Mouse (Mus musculus) thymus, postnatal 14 days (tissue): ENCODE measurements around the gene Astn2.

Experiments
- DNase-seq: peaks from one replicate; pipeline ENCODE4 v3.0.0; 2021

Astn2 gene

GRCm38 (mm10) chr4:65506870-65507269 is 897.5 kb downstream of the Astn2 start:
- DNase-seq = no peak

GRCm38 (mm10) chr4:65496463-65496834 is 908.0 kb downstream of the Astn2 start:
- DNase-seq = no peak

- DNase-seq = no peak
These were observed 908.5 kb downstream of the Astn2 start for GRCm38 (mm10) chr4:65495705-65496462.

- DNase-seq = no peak
These were observed 912.9 kb downstream of the Astn2 start for GRCm38 (mm10) chr4:65491541-65491940.

- no peak for DNase-seq
These were observed 914.7 kb downstream of the Astn2 start for GRCm38 (mm10) chr4:65489711-65490110.

GRCm38 (mm10) chr4:65481632-65482031 is 922.8 kb downstream of the Astn2 start:
- no peak for DNase-seq

GRCm38 (mm10) chr4:65477106-65477505 is 927.3 kb downstream of the Astn2 start:
- DNase-seq = no peak

GRCm38 (mm10) chr4:65475925-65476560 is 928.4 kb downstream of the Astn2 start:
- DNase-seq = no peak

- no peak for DNase-seq
These were observed 931.3 kb downstream of the Astn2 start for GRCm38 (mm10) chr4:65473141-65473540.

GRCm38 (mm10) chr4:65449171-65449570 is 955.2 kb downstream of the Astn2 start:
- no peak for DNase-seq

- no peak for DNase-seq
These were observed 962.7 kb downstream of the Astn2 start for GRCm38 (mm10) chr4:65441746-65442145.

- no peak for DNase-seq
These were observed 973.6 kb downstream of the Astn2 start for GRCm38 (mm10) chr4:65430804-65431203.

GRCm38 (mm10) chr4:65427480-65427879 is 976.9 kb downstream of the Astn2 start:
- no peak for DNase-seq

GRCm38 (mm10) chr4:65426437-65426836 is 978.0 kb downstream of the Astn2 start:
- no peak for DNase-seq

- DNase-seq = no peak
These were observed 981.3 kb downstream of the Astn2 start for GRCm38 (mm10) chr4:65423068-65423625.

- DNase-seq = no peak
These were observed 983.1 kb downstream of the Astn2 start for GRCm38 (mm10) chr4:65421272-65421671.

- DNase-seq = no peak
These were observed 983.9 kb downstream of the Astn2 start for GRCm38 (mm10) chr4:65420511-65420931.

- DNase-seq = no peak
These were observed 988.9 kb downstream of the Astn2 start for GRCm38 (mm10) chr4:65415507-65415906.

- no peak for DNase-seq
These were observed 1001.4 kb downstream of the Astn2 start for GRCm38 (mm10) chr4:65402836-65403634.

- no peak for DNase-seq
These were observed 1002.1 kb downstream of the Astn2 start for GRCm38 (mm10) chr4:65402286-65402685.

GRCm38 (mm10) chr4:65399457-65399856 is 1005.0 kb downstream of the Astn2 start:
- DNase-seq = no peak

GRCm38 (mm10) chr4:65396806-65397205 is 1007.6 kb downstream of the Astn2 start:
- no peak for DNase-seq

GRCm38 (mm10) chr4:65391001-65391400 is 1013.4 kb downstream of the Astn2 start:
- no peak for DNase-seq
